Mouse (Mus musculus): Measurements from ENCODE around the gene Tubal3.

Gene Tubal3

DNA sequence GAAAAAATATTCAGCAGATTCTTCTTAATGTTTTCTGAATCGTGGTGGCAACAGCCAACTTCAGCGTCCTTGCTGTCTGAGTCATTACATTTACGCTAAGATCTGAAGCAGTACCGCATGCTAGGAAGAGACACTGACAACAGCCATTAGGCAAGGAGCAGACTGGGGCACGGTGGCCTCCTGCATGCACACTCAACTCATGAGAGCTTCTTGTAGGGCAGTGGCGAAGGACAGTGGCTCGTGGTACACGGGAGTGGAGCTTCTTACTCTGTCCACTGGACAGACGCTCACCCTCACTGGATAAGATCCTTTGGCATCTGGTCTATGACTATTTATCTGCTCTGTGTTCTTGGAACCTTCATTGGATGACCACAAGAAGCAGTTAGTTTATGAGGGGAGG is 18.8 kb upstream of the Tubal3 start:
- POLR2A ChIA-PET, result interaction anchor here in 3 of 4 experiments (0.5 to 1.8 kb wide), 3 partner anchors 11 kb away, joined by 3 to 4 read pairs (median 4); no protein-coding TSS in a partner anchor
- CTCF ChIA-PET, result interaction anchor here in 3 of 4 experiments (0.6 to 1.5 kb wide), 4 partner anchors 14 to 234 kb away, joined by 3 to 10 read pairs (median 3); no protein-coding TSS in a partner anchor

DNA sequence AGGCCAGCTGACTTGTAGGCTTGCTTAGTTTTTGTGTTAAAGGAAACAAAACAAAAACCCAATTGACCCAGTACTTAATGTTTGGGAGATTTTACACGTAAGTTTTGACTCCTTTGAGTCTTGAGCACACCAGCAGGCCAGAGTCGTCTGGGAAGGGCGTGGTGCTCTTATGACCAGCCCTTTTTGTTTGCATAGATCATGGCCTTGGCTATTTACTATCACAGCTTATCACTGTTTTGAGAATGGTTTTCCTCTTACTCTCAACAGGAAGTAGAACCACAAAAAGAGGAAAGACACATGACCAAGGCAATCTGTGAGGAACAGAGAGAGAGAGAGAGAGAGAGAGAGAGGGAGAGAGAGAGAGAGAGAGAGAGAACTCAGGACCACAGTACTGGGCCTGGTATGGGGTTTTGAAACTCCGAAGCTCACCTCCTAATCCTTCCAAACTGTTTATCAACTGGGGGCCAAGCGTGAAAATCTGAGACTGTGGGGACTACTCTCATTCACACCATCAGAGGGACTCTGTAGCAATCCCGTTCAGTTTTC is 10.8 kb upstream of the Tubal3 start:
- POLR2A ChIA-PET, result interaction anchor here in 1 of 4 experiments (0.7 to 1.2 kb wide), 4 partner anchors 9 to 176 kb away, joined by 3 to 4 read pairs (median 3); partner anchors contain the start of genes Net1 and Tubal3
- CTCF ChIA-PET, result no interaction called here

DNA sequence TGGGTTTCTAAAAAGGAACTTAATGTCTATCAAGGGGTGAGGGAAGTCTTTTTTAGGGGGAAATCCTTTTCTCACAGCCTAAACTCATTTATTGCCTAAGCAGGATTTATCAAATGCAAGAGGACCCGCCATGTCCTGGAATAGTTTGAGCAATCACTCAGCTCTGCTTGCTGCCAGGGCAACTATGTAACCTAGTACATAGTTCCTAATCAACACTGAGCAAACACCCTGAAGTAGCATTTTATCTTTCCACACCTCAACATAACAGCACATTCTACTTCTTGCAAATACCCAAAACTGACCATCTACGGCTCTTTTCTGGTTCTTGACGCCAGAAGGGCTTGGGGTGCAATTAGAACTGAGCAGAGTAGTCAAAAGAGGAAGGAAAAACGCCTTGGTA is 9.8 kb upstream of the Tubal3 start:
- POLR2A ChIA-PET, result interaction anchor here in 1 of 4 experiments (0.6 kb wide), 1 partner anchor 195 kb away, joined by 4 read pairs; no protein-coding TSS in a partner anchor
- CTCF ChIA-PET, result no interaction called here

DNA sequence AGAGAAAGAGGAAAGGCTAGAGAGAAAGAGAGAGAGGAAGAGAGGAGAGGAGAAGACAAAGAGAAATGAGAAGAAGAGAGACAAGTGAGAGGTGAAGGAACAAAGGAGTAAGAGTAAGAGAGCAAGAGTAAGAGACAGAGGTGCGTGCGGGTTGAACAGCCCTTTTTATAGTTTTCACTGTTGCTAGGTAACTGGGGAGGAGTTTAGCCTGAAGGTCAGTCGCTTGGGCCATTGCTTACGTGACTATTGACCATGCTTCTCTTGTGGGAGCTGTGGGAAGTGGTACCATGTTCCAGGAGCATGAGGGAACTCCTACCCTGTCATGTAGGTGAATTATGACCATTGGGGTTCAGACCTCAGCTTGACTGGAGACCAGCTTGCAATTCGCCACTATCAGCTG is 7.7 kb upstream of the Tubal3 start:
- ChIA-PET CTCF (interaction anchor here in 3 of 4 experiments (0.6 to 1.8 kb wide), 4 partner anchors 15 to 752 kb away, joined by 3 to 7 read pairs (median 4); no protein-coding TSS in a partner anchor), POLR2A (interaction anchor here in 3 of 4 experiments (0.5 to 1.5 kb wide), 15 partner anchors 8 to 440 kb away, joined by 3 to 9 read pairs (median 4); partner anchors contain the start of genes Net1 (in 1 of the 3) and Tubal3 (in 1 of the 3))

DNA sequence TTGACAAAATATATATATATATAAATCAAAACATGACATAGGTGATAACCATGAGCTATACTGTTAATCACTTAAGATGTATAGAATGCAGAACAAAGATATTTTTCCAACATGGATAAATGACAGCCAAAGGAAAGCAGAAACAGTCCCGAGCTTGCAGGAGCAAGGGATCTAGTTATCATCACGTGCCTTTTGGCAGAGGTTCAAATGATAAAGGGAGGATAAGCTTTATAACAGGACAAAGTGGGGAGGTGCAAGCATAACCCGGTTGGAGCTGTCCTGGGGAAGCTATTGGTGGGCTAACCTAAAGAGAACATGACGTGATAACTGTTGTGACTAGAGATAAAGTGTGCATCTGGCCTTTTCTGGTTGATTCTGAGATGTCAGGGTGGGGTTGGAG is 4.6 kb upstream of the Tubal3 start:
- ChIA-PET POLR2A (interaction anchor here in 1 of 4 experiments (0.8 kb wide), 1 partner anchor 11 kb away, joined by 3 read pairs; no protein-coding TSS in a partner anchor), CTCF (interaction anchor here in 1 of 4 experiments (0.7 to 1.1 kb wide), 2 partner anchors 14 to 248 kb away, joined by 3 to 4 read pairs; no protein-coding TSS in a partner anchor)

DNA sequence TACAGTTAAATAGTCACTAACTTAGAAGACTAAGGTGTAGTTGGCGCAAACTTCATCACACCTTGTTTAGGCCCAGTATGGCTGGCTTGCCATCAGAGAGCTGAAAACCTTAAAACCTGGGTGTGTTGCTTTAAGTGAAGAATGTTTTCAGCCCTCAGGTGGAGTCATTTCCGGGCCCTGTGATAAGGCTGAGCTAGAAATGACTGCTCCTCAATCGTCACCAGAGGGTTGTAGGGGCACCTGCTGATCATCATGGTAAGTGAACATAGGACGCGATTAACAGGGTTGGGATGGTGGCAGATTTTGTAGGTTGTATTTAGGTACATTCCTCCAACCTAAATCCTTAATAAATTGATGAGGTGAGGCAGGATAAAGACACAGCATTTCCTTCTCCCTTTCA is 6.4 kb downstream of the Tubal3 start:
- POLR2A ChIA-PET, result interaction anchor here in 1 of 4 experiments (0.6 to 1.8 kb wide), 4 partner anchors 11 to 488 kb away, joined by 3 to 4 read pairs (median 3); no protein-coding TSS in a partner anchor
- CTCF ChIA-PET, result no interaction called here

DNA sequence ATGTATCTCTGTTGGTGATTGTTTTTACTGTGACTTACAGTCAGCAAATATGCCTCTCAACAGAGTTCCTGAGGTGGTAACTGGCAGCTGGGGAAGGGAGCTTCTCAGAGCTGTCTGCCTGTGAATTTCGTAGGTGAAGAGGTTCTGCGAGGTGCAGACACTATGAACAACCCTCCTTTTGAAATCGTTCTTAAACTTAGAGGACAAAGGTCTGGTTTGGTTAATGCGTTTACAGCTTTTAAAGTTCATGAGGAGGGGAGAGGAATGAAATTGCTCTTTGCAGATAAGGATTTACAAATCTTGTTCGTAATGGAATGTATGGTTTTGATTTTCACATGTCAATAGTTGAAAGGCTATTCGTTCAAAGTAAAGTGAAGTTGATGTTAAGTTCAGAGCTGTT is 7.6 kb downstream of the Tubal3 start:
- CTCF ChIA-PET, result no interaction called here
- POLR2A ChIA-PET, result no interaction called here

DNA sequence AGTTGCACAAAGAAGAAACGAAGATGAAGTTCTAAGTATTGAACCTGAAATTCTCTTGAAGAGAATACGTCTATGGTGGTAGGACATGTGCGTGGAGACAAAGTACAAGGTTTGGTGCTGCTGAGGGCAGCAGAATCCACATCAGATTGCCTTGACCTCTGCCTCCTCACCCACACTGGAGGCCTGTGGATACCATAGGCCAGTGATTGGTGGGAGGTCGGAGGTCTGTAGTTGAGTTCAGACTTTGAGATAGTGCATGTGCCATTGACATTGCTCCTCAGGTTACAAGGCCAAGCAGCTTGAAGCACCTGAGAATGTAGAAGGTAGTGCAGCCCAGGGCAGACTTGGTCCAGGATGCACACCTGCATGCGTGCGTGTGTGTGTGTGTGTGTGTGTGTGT is 8.0 kb downstream of the Tubal3 start:
- ChIA-PET POLR2A (no interaction called here), CTCF (no interaction called here)

DNA sequence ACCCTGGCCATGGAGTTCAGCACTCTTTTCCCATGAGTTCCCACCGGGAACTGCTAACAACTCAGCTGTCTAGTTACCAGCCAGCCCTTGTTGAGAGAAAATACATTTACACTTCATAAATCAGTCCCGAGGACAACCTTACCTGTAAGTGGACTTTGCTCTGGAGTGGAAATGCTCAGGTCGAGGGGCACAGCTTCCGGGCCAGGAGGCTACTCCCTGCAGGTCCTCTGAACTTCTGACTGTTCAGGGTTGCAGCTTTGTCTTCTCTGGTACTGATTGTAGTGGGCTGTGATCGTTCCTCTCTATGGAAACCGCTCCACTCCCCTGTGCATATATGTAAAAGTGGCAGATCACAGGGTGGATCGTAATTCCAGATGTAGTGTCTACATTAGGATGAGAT is 26.6 kb downstream of the Tubal3 start:
- ChIA-PET CTCF (no interaction called here), POLR2A (interaction anchor here in 1 of 4 experiments (0.7 kb wide), 3 partner anchors 27 to 50 kb away, joined by 3 to 4 read pairs (median 3); partner anchors contain the start of genes Net1 and Tubal3)

DNA sequence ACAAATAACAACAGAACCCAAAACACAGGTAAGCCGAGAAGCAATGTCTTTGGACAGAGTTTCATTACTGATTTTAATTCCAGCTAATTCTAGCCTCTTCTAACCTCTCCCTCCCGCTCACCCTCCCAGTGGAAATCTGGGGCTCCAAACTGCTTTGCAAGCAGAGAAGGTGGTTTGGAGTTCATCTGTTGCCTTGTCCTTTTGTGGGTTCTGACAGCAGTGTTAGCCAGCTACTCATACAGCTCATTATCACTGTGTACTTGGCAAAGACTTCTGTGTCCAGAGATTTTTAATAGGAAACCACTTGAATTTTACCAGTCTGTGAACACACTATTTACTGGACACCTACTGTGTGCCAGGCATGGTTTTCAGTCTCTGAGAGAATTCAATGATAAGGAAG is 27.2 kb downstream of the Tubal3 start, which contains the start of gene Ucn3:
Gene Ucn3, minus strand, starts transcription at position 101 of the 400 bp plus-strand sequence.
- CTCF ChIA-PET, result interaction anchor here in 1 of 4 experiments (1.2 kb wide), 1 partner anchor 280 kb away, joined by 3 read pairs; no protein-coding TSS in a partner anchor
- POLR2A ChIA-PET, result interaction anchor here in 1 of 4 experiments (0.7 kb wide), 2 partner anchors 36 to 50 kb away, joined by 3 read pairs; no protein-coding TSS in a partner anchor

DNA sequence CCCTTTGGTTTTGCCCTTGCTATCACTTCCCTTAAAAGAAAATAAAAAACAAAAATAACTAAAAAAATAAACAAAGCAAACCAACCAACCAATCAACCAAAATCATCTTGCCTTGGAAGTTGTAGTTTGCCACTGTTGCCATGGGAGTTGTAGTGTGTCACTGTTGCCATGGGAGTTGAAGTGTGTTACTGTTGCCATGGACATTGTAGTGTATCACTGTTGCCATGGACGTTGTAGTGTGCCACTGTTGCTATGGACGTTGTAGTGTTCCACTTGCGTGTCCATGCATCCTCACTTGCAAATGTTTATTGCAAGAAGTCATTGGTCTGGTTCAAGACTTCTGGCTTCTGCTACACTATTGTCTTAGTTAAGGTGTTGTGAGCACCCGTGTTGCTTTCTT is 29.2 kb downstream of the Tubal3 start:
- CTCF ChIA-PET, result interaction anchor here in 1 of 4 experiments (0.6 kb wide), 1 partner anchor 52 kb away, joined by 3 read pairs; no protein-coding TSS in a partner anchor
- POLR2A ChIA-PET, result no interaction called here

DNA sequence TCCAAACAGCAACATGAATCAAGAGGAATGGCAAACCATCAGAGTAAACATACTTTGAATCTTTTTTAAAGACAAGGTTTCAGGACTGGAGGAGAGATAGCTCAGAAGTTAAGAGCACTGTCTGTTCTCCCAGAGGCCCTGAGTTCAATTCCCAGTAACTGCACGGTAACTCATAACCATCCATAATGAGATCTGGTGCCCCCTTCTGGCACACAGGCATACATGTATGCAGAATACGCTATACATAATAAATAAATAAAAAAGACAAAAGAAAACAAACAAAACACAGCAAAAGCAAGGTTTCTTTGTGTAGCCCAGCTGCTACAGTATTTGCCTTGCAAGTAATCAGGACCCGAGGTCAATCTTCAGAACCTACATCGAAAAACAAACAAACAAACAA is 31.4 kb downstream of the Tubal3 start:
- ChIA-PET POLR2A (no interaction called here), CTCF (no interaction called here)

DNA sequence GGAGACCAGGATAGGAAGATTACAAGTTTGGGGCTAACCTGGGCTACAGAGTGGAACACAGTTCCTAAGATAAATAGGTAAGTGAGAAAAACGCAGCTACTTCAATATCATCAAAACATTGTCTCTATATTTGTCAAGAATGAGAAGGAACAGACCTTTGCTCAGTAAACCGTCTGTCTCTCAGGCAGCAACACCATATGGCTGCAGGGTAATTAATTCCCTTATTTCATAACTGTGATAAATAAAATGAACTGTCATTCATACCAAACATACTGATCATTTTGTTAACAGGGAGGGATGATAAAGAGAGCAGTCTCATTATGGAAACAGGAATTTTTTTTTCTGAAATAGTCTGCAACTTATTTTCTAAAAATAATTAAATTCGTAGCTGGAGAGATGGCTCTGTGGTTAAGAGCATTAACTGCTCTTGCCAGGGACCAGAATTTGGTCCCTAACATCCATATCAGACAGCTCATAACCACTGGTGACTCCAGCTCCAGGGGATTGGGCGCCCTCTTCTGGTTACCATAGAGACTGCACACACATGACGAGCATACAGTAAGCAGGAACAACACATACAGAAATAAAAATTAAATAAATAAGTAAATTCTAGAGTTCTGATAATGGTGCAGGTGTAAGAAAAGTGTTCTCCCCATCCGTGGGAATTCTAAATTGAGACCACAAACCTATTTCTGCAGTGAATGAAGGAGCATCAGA is 33.3 kb downstream of the Tubal3 start:
- CTCF ChIA-PET, result interaction anchor here (0.5 to 2.5 kb wide), 11 partner anchors 10 to 388 kb away, joined by 3 to 15 read pairs (median 3); no protein-coding TSS in a partner anchor
- POLR2A ChIA-PET, result interaction anchor here in 1 of 4 experiments (0.6 kb wide), 1 partner anchor 239 kb away, joined by 3 read pairs; no protein-coding TSS in a partner anchor

DNA sequence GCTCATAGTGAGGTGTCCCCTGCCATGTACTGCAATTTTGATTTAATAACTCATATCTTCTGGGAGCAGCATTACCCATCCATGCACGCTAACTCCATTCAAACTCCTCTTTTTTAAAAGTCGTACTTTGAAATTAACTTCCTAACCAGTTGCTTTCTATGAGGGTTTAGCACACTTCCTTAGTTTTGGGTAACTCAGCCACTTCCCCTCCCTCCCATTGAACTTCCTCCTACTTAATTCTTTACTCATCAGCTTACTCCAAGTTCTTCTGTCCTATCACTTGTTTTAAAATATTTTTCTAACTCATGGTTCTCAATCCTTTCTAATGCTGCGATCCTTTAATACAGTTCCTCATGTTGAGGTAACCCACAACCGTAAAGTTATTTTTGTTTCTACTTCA is 50.8 kb downstream of the Tubal3 start:
- CTCF ChIA-PET, result no interaction called here
- POLR2A ChIA-PET, result no interaction called here

All from embryonic stem cell, embryonic (primary cell).